Mouse (Mus musculus) left cerebral cortex, postnatal 10 days (tissue): ENCODE measurements around the gene Fgf22. TPM values are rescaled to one million over a fixed set of nuclear protein-coding genes. Genes with fewer than 3 reads are reported as not detected.
A peak's percentile ranks its signal among the peaks of the same experiment; 100 is the strongest.

Experiments
- DNase-seq, 2 experiments: peaks; one replicate each; pipeline ENCODE4 v3.0.0; 2021 to 2022; ENCODE audit warnings: low spot score in 2 of 2, mixed read lengths in 1 of 2; ENCODE audit errors: extremely low spot score in 1 of 2
- intact Hi-C: fragments of 180-260 bp; cut with DNase I; formaldehyde crosslinking; loops from one replicate; pipeline ENCODE4 v1.15.1; 2025
- total RNA-seq, 2 experiments: library from RNA; stranded (reverse); gene quantifications; 2 replicates each; pipeline ENCODE4 v1.2.3; 2021

The Fgf22 gene
- total RNA-seq, 2 experiments from 2014 or later, result 1.9 to 3.0 TPM

GRCm38 (mm10) chr10:79783050-79783449, 28.2 kb downstream of the Fgf22 start:
- DNase-seq, result no peak
- intact Hi-C loops, result no loop called here

- DNase-seq, result no peak
- intact Hi-C loops, result no loop called here
Measured at GRCm38 (mm10) chr10:79783920-79784800, 29.3 kb downstream of the Fgf22 start.

GRCm38 (mm10) chr10:79788386-79789158, 33.7 kb downstream of the Fgf22 start:
- peak; percentile 52 to 73 for DNase-seq
- intact Hi-C loops, result no loop called here

- no peak for DNase-seq
- intact Hi-C loops, result no loop called here
Measured at GRCm38 (mm10) chr10:79789581-79789980, 34.7 kb downstream of the Fgf22 start.

GRCm38 (mm10) chr10:79790861-79791260, 36.0 kb downstream of the Fgf22 start, which contains the start of gene Prss57:
Gene Prss57 (minus strand): TSS chr10:79790961.
- intact Hi-C loops, result no loop called here
- no peak for DNase-seq

- intact Hi-C loops, result loop anchor here (2.0 kb wide), 1 partner anchor 20 kb away; no protein-coding TSS in a partner anchor
- DNase-seq, result no peak
Measured at GRCm38 (mm10) chr10:79792339-79793040, 37.6 kb downstream of the Fgf22 start.

- intact Hi-C loops, result loop anchor here (2.0 kb wide), 1 partner anchor 20 kb away; no protein-coding TSS in a partner anchor
Measured at GRCm38 (mm10) chr10:79793051-79793737, 38.3 kb downstream of the Fgf22 start, which contains the start of gene Palm. Gene Palm (plus strand): TSS chr10:79793572.

GRCm38 (mm10) chr10:79793738-79794490, 39.0 kb downstream of the Fgf22 start:
- no peak for DNase-seq
- intact Hi-C loops, result loop anchor here (2.0 kb wide), 1 partner anchor 19 kb away; no protein-coding TSS in a partner anchor

More at GRCm38 (mm10) chr10:79793051-79793737, 38.3 kb downstream of the Fgf22 start, which contains the start of gene Palm:
- peak; percentile 48 to 87 for DNase-seq

GRCm38 (mm10) chr10:79794491-79794931, 39.6 kb downstream of the Fgf22 start:
- DNase-seq, result peak in 1 of 2 experiments; percentile 87
- intact Hi-C loops, result no loop called here

- intact Hi-C loops, result no loop called here
- DNase-seq, result no peak
Measured at GRCm38 (mm10) chr10:79795905-79796304, 41.0 kb downstream of the Fgf22 start.

GRCm38 (mm10) chr10:79797326-79797725, 42.5 kb downstream of the Fgf22 start:
- DNase-seq, result no peak
- intact Hi-C loops, result no loop called here

GRCm38 (mm10) chr10:79798289-79798928, 43.5 kb downstream of the Fgf22 start:
- intact Hi-C loops, result no loop called here
- DNase-seq, result no peak

GRCm38 (mm10) chr10:79800508-79800907, 45.6 kb downstream of the Fgf22 start:
- intact Hi-C loops, result no loop called here
- no peak for DNase-seq

GRCm38 (mm10) chr10:79801837-79802236, 47.0 kb downstream of the Fgf22 start:
- intact Hi-C loops, result no loop called here
- no peak for DNase-seq

GRCm38 (mm10) chr10:79802331-79802971, 47.6 kb downstream of the Fgf22 start:
- intact Hi-C loops, result no loop called here
- peak in 1 of 2 experiments; percentile 62 for DNase-seq

GRCm38 (mm10) chr10:79803716-79804323, 48.9 kb downstream of the Fgf22 start:
- intact Hi-C loops, result no loop called here
- peak; percentile 88 to 94 for DNase-seq
